Mouse (Mus musculus): ENCODE results near the gene Emc7. TPM values are rescaled to one million over a fixed set of nuclear protein-coding genes. Genes with fewer than 3 reads are reported as not detected.
A peak's percentile ranks its signal among the peaks of the same experiment; 100 is the strongest.
"Not testable (repeated sequence)": the region's sequence is repeated elsewhere in the genome, so short reads cannot be mapped to it uniquely, and the experiment has no call there.

Gene Emc7
- polyA plus RNA-seq (2011; ENCODE audit: insufficient read depth, insufficient read length, low read depth, missing spikeins): 6.3 and 6.6 TPM in 2 replicates

DNA sequence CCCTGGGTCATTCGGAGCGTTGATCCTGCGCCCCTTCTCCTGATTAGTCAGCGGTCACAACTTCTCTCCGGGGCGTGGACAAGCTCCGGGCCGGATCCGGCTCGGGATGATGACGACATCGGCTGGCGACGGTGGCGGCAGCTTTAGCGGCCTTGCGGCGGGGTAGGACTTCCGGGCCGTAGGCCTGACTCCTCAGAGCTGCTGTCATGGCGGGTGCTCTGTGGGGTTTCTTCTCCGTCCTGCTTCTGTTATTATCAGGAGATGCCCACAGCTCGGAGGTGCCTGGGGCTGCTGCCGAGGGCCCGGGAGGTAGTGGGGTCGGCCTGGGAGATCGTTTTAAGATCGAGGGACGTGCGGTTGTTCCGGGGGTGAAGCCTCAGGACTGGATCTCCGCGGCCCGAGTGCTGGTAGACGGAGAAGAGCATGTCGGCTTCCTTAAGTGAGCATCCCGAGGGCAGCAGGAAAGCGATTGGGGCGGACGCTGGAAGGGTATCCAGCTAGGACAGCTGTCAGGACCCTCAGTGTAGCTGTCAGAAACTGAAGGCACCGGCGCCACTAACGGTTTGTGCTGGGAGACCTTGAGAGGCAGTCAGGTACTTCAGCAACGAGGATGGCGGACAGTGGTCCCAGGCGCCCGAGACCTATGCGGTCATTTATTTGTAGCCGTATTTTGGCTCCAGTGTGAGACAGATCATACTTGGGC, at the start of gene Emc7:
Emc7 (plus strand) TSS at position 136 of the 703 bp plus-strand sequence.
- Histone ChIP-seq H3K36me3 (ENCODE audit: control insufficient read depth, insufficient read depth, low read length, poor library complexity, severe bottlenecking) (no peaks in the 10 kb centered on the region; the same call in 1 of the 2 replicates), H3K9ac (ENCODE audit: low read depth, poor library complexity, severe bottlenecking) (peak within 1 kb of the TSS; percentile 72), H3K9me3 (replicated peaks; ENCODE audit: control insufficient read depth, insufficient read depth, low read length, poor library complexity, severe bottlenecking) (no peaks in the 10 kb centered on the region), H3K4me1 (ENCODE audit: control insufficient read depth, insufficient read depth, low read length) (no peaks in the 10 kb centered on the region), H3K27ac (ENCODE audit: insufficient read depth, low read length) (peak within 1 kb of the TSS; percentile 82), H3K27me3 (ENCODE audit: control insufficient read depth, insufficient read depth, low read length, poor library complexity, severe bottlenecking) (no peaks in the 10 kb centered on the region), H3K4me3 (ENCODE audit: low read depth, low read length) (peak within 1 kb of the TSS; percentile 99)
- TF ChIP-seq CTCF (IDR thresholded peaks at IDR 0.05; ENCODE audit: low read depth, low read length): no peak
- peak; percentile 91 for TF ChIP-seq POLR2A (IDR thresholded peaks at IDR 0.05; ENCODE audit: insufficient read depth, low read length)
- TF ChIP-seq EP300 (IDR thresholded peaks at IDR 0.05; ENCODE audit: insufficient read depth, low read depth, low read length): 0 out of 2 replicates have a peak, but pooled peaks have one; percentile 5

- Histone ChIP-seq H3K4me1 (ENCODE audit: control insufficient read depth, insufficient read depth, low read length) (no peaks in the 10 kb centered on the region), H3K9me3 (replicated peaks; ENCODE audit: control insufficient read depth, insufficient read depth, low read length, poor library complexity, severe bottlenecking) (no peaks in the 10 kb centered on the region), H3K36me3 (ENCODE audit: control insufficient read depth, insufficient read depth, low read length, poor library complexity, severe bottlenecking) (peaks cover 32% of the 10 kb centered on the region), H3K9ac (ENCODE audit: low read depth, poor library complexity, severe bottlenecking) (no peak overlapping the region), H3K27me3 (ENCODE audit: control insufficient read depth, insufficient read depth, low read length, poor library complexity, severe bottlenecking) (no peaks in the 10 kb centered on the region), H3K27ac (ENCODE audit: insufficient read depth, low read length) (no peak overlapping the region), H3K4me3 (ENCODE audit: low read depth, low read length) (no peak overlapping the region)
- no peak for TF ChIP-seq CTCF (IDR thresholded peaks at IDR 0.05; ENCODE audit: low read depth, low read length)
- no peak for TF ChIP-seq POLR2A (IDR thresholded peaks at IDR 0.05; ENCODE audit: insufficient read depth, low read length)
- TF ChIP-seq EP300 (IDR thresholded peaks at IDR 0.05; ENCODE audit: insufficient read depth, low read depth, low read length): no peak
These were observed 47.8 kb upstream of the Emc7 start for GRCm38 (mm10) chr2:112407030-112407429.

GRCm38 (mm10) chr2:112425308-112425707, 29.5 kb upstream of the Emc7 start:
- no peaks in the 10 kb centered on the region for H3K9me3 ChIP-seq (replicated peaks; ENCODE audit: control insufficient read depth, insufficient read depth, low read length, poor library complexity, severe bottlenecking)
- no peaks in the 10 kb centered on the region; the same call in 1 of the 2 replicates for H3K27me3 ChIP-seq (ENCODE audit: control insufficient read depth, insufficient read depth, low read length, poor library complexity, severe bottlenecking)
- no peaks in the 10 kb centered on the region for H3K4me1 ChIP-seq (ENCODE audit: control insufficient read depth, insufficient read depth, low read length)
- no peak overlapping the region for H3K27ac ChIP-seq (ENCODE audit: insufficient read depth, low read length)
- TF ChIP-seq CTCF (IDR thresholded peaks at IDR 0.05; ENCODE audit: low read depth, low read length) (no peak), POLR2A (IDR thresholded peaks at IDR 0.05; ENCODE audit: insufficient read depth, low read length) (no peak), EP300 (IDR thresholded peaks at IDR 0.05; ENCODE audit: insufficient read depth, low read depth, low read length) (no peak)
- H3K9ac ChIP-seq (ENCODE audit: low read depth, poor library complexity, severe bottlenecking): no peak overlapping the region
- no peaks in the 10 kb centered on the region for H3K36me3 ChIP-seq (ENCODE audit: control insufficient read depth, insufficient read depth, low read length, poor library complexity, severe bottlenecking)
- H3K4me3 ChIP-seq (ENCODE audit: low read depth, low read length): no peak overlapping the region

- not testable (repeated sequence) for H3K9me3 ChIP-seq (replicated peaks; ENCODE audit: control insufficient read depth, insufficient read depth, low read length, poor library complexity, severe bottlenecking)
These were observed 26.3 kb upstream of the Emc7 start for GRCm38 (mm10) chr2:112428534-112428933.

DNA sequence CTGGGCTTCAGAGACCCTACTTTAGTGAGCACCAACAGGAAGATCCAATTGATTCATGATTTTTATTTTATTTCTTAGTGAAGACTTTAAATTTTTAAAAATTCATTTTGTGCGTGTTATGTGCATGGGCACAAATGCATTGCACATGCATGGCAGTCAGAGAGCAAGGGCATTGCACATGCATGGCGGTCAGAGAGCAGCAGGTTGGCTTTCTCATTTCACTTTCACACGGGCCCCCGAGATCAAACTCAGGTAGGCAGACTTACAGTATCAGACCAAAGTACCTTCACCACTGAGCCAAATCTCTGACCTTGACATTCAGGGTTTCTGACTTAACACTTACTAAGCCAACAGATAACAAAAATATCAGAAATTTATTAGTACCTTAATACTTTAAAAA, 25.1 kb upstream of the Emc7 start:
- Histone ChIP-seq H3K36me3 (ENCODE audit: control insufficient read depth, insufficient read depth, low read length, poor library complexity, severe bottlenecking) (no peaks in the 10 kb centered on the region), H3K9me3 (replicated peaks; ENCODE audit: control insufficient read depth, insufficient read depth, low read length, poor library complexity, severe bottlenecking) (no peaks in the 10 kb centered on the region), H3K9ac (ENCODE audit: low read depth, poor library complexity, severe bottlenecking) (no peak overlapping the region), H3K4me3 (ENCODE audit: low read depth, low read length) (no peak overlapping the region), H3K4me1 (ENCODE audit: control insufficient read depth, insufficient read depth, low read length) (no peaks in the 10 kb centered on the region), H3K27ac (ENCODE audit: insufficient read depth, low read length) (no peak overlapping the region), H3K27me3 (ENCODE audit: control insufficient read depth, insufficient read depth, low read length, poor library complexity, severe bottlenecking) (no peaks in the 10 kb centered on the region; the same call in 1 of the 2 replicates)
- TF ChIP-seq POLR2A (IDR thresholded peaks at IDR 0.05; ENCODE audit: insufficient read depth, low read length) (no peak), CTCF (IDR thresholded peaks at IDR 0.05; ENCODE audit: low read depth, low read length) (no peak), EP300 (IDR thresholded peaks at IDR 0.05; ENCODE audit: insufficient read depth, low read depth, low read length) (no peak)

More at GRCm38 (mm10) chr2:112428534-112428933, 26.3 kb upstream of the Emc7 start:
- H3K4me1 ChIP-seq (ENCODE audit: control insufficient read depth, insufficient read depth, low read length); H3K27ac ChIP-seq (ENCODE audit: insufficient read depth, low read length); H3K27me3 ChIP-seq (ENCODE audit: control insufficient read depth, insufficient read depth, low read length, poor library complexity, severe bottlenecking); H3K36me3 ChIP-seq (ENCODE audit: control insufficient read depth, insufficient read depth, low read length, poor library complexity, severe bottlenecking); H3K9ac ChIP-seq (ENCODE audit: low read depth, poor library complexity, severe bottlenecking); H3K4me3 ChIP-seq (ENCODE audit: low read depth, low read length): not testable (repeated sequence)

GRCm38 (mm10) chr2:112430403-112430802, 24.4 kb upstream of the Emc7 start:
- H3K27ac ChIP-seq (ENCODE audit: insufficient read depth, low read length): no peak overlapping the region
- no peaks in the 10 kb centered on the region; the same call in 1 of the 2 replicates for H3K27me3 ChIP-seq (ENCODE audit: control insufficient read depth, insufficient read depth, low read length, poor library complexity, severe bottlenecking)
- no peaks in the 10 kb centered on the region for H3K4me1 ChIP-seq (ENCODE audit: control insufficient read depth, insufficient read depth, low read length)
- H3K9ac ChIP-seq (ENCODE audit: low read depth, poor library complexity, severe bottlenecking): no peak overlapping the region
- no peaks in the 10 kb centered on the region for H3K9me3 ChIP-seq (replicated peaks; ENCODE audit: control insufficient read depth, insufficient read depth, low read length, poor library complexity, severe bottlenecking)
- no peaks in the 10 kb centered on the region for H3K36me3 ChIP-seq (ENCODE audit: control insufficient read depth, insufficient read depth, low read length, poor library complexity, severe bottlenecking)
- no peak overlapping the region for H3K4me3 ChIP-seq (ENCODE audit: low read depth, low read length)
- TF ChIP-seq EP300 (IDR thresholded peaks at IDR 0.05; ENCODE audit: insufficient read depth, low read depth, low read length) (no peak), CTCF (IDR thresholded peaks at IDR 0.05; ENCODE audit: low read depth, low read length) (no peak), POLR2A (IDR thresholded peaks at IDR 0.05; ENCODE audit: insufficient read depth, low read length) (no peak)

Data from ES-Bruce4 (cell line).